Mouse (Mus musculus) limb, embryonic 12.5 days (tissue): Measurements from ENCODE around the gene Zfp217. TPM values are rescaled to one million over a fixed set of nuclear protein-coding genes. Genes with fewer than 3 reads are reported as not detected.

ENCODE experiments used
- ATAC-seq: fragments of 200-750 bp; cut with Nextera tagmentation; 2 replicates; pipeline ENCODE4 v1.8.0; 2017; ENCODE audit warnings: low read depth, moderate TSS enrichment; ENCODE audit not compliant: insufficient number of reproducible peaks, insufficient read depth, low FRiP score, low TSS enrichment
- H3K27ac ChIP-seq: fragments of 300-500 bp; sonication (generic); 2 replicates; pipeline ENCODE4 v1.5.1; 2016; ENCODE audit warnings: mild to moderate bottlenecking, moderate library complexity
- H3K27me3 ChIP-seq: fragments of 300-500 bp; sonication (generic); 2 replicates; pipeline ENCODE4 v1.6.1; 2016; ENCODE audit warnings: mild to moderate bottlenecking, moderate library complexity
- H3K36me3 ChIP-seq: fragments of 300-500 bp; sonication (generic); 2 replicates; pipeline ENCODE4 v1.6.1; 2016; ENCODE audit warnings: mild to moderate bottlenecking, moderate library complexity
- H3K4me1 ChIP-seq: fragments of 300-500 bp; sonication (generic); replicated peaks from 2 replicates; pipeline ENCODE4 v1.6.1; 2016
- H3K4me2 ChIP-seq: fragments of 300-500 bp; sonication (generic); 2 replicates; pipeline ENCODE4 v1.6.1; 2016; ENCODE audit warnings: mild to moderate bottlenecking, moderate library complexity
- H3K4me3 ChIP-seq: fragments of 300-500 bp; sonication (generic); replicated peaks from 2 replicates; pipeline ENCODE4 v1.5.1; 2016; ENCODE audit warnings: mild to moderate bottlenecking
- H3K9ac ChIP-seq: fragments of 300-500 bp; sonication (generic); replicated peaks from 2 replicates; pipeline ENCODE4 v1.6.1; 2016; ENCODE audit warnings: mild to moderate bottlenecking, moderate library complexity
- H3K9me3 ChIP-seq: fragments of 300-500 bp; sonication (generic); 2 replicates; pipeline ENCODE4 v1.6.1; 2016; ENCODE audit warnings: mild to moderate bottlenecking, moderate library complexity
- WGBS: fragments of 180-500 bp; shearing (Covaris S2); methylation state at CpG from one replicate; pipeline ENCODE4 v1.1.7; 2016; 5-methylcytosine and 5-hydroxymethylcytosine counted together
- polyA plus RNA-seq: library from polyadenylated mRNA; unstranded; fragments of >200 nt; fragmentation: Nextera tagmentation; extraction: Ambion mirVana; gene quantifications from 2 replicates; pipeline ENCODE4 v1.2.1, GENCODE M21; 2016

The Zfp217 gene
- polyA plus RNA-seq, 1 experiment from 2014 or later, result 5.0 TPM

DNA sequence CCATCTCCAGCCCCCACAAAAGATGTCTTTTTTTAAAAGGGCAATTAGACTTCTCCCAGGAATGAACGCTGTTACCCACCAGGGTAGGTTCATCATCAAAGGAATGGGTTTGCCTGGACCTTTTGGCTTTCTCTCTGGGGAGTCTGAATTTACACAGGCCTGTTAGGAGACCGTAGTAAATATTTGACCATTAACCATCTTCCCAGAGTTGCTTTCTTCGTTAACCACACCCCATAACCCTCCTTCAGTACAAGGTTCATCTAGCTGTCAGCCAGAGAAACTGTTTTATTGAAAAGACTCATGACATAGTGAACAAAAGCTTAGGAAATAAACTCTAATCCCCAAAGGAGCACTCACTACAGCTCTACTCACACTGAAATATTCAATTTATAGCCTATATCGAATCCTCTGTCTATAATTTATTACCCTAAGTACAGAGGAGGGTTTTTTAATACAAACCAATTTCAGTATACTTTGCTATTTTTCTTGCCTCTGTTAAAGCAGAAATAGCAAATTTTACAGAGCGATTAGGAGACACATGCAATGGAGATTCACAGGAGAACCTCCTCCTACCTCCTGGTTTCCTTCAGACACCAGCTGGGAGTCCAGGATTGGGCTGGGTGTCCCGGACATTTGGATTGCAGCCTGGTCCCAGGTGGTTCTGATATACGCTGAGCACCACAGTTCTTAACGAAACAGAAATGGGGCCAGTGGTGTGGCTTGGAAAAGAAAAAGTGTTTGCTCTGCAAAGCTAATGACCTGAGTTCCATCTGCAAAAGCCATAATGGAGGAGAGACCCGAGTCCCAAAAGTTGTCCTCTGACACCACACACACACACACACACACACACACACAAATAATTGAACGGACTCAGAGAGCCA is 56.1 kb downstream of the Zfp217 start:
- Histone ChIP-seq H3K9ac (no peak overlapping the region), H3K4me1 (peaks cover 4% of the 10 kb centered on the region; the same call in 1 of the 2 replicates), H3K4me3 (no peak overlapping the region), H3K36me3 (no peaks in the 10 kb centered on the region), H3K4me2 (no peak overlapping the region), H3K9me3 (no peaks in the 10 kb centered on the region), H3K27ac (no peak overlapping the region), H3K27me3 (peaks cover 2% of the 10 kb centered on the region; the same call in 1 of the 2 replicates)
- ATAC-seq, result no peak
- WGBS, result 37% methylated on average over 10 of the region's 10 CpGs

DNA sequence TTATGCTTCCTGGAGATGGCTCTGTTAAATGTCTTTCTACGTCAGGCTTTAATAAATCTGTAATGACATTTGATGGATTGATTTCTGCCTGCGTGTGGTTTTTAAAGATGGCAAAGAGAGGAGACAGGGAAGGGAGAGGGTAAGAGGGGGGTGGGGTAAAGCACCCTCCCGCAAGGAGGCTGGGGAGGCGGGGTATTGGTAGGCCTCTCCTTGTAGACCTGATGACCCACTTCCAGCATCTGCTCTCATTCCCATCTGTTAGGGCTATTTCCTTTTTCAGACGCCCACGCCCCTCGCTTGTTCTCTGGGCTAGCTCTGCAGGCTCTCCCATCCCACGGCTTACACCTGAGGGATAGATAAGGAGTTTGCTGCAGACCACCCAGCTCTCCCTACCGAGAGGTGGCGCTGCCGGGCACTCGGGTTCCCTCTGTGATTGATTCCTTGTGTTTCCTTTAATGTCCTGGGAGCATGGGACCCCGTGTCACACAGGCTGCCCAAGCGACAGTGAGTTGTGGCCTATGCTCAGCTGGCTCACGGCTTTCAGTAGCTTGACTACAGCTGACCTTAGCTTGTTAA is 69.4 kb downstream of the Zfp217 start:
- Histone ChIP-seq H3K27ac (no peak overlapping the region), H3K36me3 (no peaks in the 10 kb centered on the region), H3K4me2 (no peak overlapping the region), H3K4me3 (no peak overlapping the region), H3K27me3 (no peaks in the 10 kb centered on the region; the same call in 1 of the 2 replicates), H3K9ac (no peak overlapping the region), H3K9me3 (no peaks in the 10 kb centered on the region), H3K4me1 (peaks cover 22% of the 10 kb centered on the region)
- peak; percentile 37; the same call in 1 of the 2 replicates for ATAC-seq
- 30% methylated on average over 15 of the region's 15 CpGs for WGBS

DNA sequence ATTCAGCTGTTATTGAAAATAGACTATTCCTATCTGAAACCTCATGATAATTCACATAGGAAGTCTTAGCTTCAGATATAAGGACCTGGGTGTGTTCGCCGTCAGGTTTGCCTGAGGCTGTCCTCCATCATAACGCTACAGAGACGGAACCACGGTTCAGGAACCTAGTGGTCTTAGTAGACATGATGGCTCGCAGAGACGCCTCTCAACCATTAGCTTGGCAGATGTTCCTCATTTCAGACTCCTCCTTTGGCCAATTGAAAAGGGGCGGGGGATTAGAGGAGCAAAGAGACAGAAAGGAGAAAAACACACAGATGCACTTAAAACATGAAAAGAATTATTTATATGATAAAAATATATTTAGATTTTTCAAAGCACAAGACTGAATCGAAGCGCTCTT is 69.9 kb downstream of the Zfp217 start:
- Histone ChIP-seq H3K4me1 (peaks cover 26% of the 10 kb centered on the region), H3K27ac (no peak overlapping the region)
- no peak for ATAC-seq

DNA sequence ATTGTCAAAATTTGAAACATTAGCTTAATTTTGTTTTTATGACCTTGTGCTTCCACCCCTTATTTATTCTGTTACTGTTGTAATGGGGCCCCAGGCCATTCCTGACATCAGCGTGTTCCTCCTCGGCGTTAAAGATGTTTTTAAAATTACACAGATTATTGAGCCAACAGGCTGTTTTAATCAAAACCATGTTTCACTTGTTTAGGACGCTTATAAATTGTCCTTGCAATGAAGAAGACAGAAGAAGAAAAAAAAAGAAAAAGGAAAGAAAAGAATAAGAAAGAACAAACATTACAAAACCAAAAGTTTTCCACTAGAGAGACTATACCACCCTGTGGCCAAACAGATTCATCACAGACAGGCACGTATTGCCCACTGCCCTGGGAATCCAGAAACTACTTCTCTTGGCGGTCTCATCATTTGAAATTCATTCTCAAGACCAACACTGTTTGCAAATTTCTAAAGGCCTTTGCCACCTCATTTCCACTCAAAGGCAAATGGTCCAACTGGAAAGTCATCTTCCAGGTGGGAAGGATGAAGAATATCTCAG is 70.9 kb downstream of the Zfp217 start:
- no peak for ATAC-seq
- 38% methylated on average over 6 of the region's 6 CpGs for WGBS
- no peak overlapping the region for H3K4me2 ChIP-seq

More for the DNA sequence above, 69.9 kb downstream of the Zfp217 start:
- H3K36me3 ChIP-seq, result no peaks in the 10 kb centered on the region
- H3K27me3 ChIP-seq, result no peaks in the 10 kb centered on the region; the same call in 1 of the 2 replicates
- H3K4me3 ChIP-seq, result no peak overlapping the region
- H3K4me2 ChIP-seq, result no peak overlapping the region
- WGBS, result 75% methylated on average over 10 of the region's 10 CpGs
- H3K9ac ChIP-seq, result no peak overlapping the region
- H3K9me3 ChIP-seq, result no peaks in the 10 kb centered on the region

DNA sequence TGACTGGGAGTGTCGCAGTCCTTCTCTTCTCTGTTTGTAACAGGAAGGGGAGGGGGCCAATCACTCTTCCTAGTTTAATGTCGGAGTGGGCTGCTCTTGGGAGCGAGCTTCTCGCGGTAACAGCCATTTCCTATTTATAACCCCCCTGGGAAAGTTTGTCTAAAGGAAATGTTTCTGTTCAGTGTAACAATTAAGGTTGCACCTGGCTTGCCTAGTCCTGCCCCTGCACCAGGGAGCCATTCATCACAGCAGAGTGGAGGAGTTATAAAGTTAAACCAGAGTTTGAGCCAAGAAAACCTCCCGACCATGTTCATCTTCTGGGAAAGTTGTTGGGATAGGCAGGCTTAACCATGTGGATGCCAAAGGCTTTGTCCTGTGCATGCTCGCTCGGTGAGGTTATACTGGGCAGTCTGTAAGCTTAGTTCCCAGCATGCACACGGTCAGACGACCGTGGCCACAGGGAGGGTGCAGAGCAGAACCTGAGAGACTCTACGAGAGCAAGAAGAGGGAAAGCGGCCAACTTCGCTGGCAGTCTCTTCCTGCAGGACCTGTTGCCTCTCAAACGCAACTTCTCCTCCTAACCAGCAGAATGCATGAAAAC is 77.2 kb downstream of the Zfp217 start:
- WGBS, result 4% methylated on average over 15 of the region's 15 CpGs
- Histone ChIP-seq H3K9ac (no peak overlapping the region), H3K36me3 (no peaks in the 10 kb centered on the region), H3K27ac (peak overlapping the region; percentile 88), H3K4me1 (peaks cover 46% of the 10 kb centered on the region), H3K27me3 (no peaks in the 10 kb centered on the region), H3K4me3 (peak overlapping the region; percentile 21), H3K9me3 (peaks cover 3% of the 10 kb centered on the region; the same call in 1 of the 2 replicates), H3K4me2 (peak overlapping the region; percentile 53)
- peak; percentile 94 for ATAC-seq

More for the DNA sequence above, 70.9 kb downstream of the Zfp217 start:
- Histone ChIP-seq H3K4me3 (no peak overlapping the region), H3K27me3 (no peaks in the 10 kb centered on the region; the same call in 1 of the 2 replicates), H3K9ac (no peak overlapping the region), H3K36me3 (no peaks in the 10 kb centered on the region), H3K4me1 (peaks cover 36% of the 10 kb centered on the region), H3K9me3 (no peaks in the 10 kb centered on the region), H3K27ac (no peak overlapping the region)

DNA sequence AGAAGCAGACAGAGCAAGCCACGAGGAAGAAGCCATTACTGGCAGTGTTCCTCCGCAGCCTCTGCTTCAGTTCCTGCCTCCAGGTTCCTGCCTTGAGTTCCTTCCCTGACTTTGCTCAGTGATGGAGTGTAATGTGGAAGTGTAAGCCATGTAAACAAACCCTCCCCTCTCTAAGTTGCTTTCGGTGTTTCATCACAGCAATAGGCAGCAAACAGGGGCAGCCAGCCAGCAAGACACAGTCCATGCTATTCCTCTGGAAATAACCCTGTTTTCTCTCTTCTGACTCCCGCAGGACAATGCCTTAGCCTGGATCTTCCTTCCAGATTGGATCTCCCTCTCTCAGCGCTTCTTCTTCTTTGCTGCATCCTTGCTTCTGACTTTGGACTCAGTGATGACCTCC is 77.9 kb downstream of the Zfp217 start:
- Histone ChIP-seq H3K4me3 (no peak overlapping the region), H3K9me3 (peaks cover 4% of the 10 kb centered on the region; the same call in 1 of the 2 replicates), H3K4me2 (no peak overlapping the region), H3K4me1 (peaks cover 39% of the 10 kb centered on the region), H3K36me3 (no peaks in the 10 kb centered on the region), H3K27me3 (no peaks in the 10 kb centered on the region), H3K27ac (peak overlapping the region; percentile 88; the same call in 1 of the 2 replicates), H3K9ac (no peak overlapping the region)
- 77% methylated on average over 5 of the region's 5 CpGs for WGBS
- ATAC-seq, result no peak

DNA sequence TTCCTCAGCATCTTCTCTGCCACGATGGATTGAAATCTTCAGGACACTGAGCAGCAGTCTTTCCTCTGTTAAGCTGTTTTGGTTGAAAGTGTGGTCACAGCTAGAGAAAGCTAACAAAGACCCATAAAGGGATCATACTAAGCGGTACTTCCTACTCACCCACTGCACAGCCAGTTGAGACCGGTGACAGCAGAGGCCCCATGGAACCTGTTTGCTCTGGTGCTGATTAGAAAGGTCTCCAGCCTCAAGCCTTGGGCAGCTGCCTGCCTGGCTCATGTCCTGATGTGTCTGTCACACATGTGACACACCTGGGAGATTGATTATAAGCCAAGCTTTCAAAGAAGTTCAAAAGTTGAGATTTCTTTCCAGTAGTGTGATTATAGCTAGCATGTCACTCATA is 85.5 kb downstream of the Zfp217 start:
- H3K4me2 ChIP-seq, result no peak overlapping the region

DNA sequence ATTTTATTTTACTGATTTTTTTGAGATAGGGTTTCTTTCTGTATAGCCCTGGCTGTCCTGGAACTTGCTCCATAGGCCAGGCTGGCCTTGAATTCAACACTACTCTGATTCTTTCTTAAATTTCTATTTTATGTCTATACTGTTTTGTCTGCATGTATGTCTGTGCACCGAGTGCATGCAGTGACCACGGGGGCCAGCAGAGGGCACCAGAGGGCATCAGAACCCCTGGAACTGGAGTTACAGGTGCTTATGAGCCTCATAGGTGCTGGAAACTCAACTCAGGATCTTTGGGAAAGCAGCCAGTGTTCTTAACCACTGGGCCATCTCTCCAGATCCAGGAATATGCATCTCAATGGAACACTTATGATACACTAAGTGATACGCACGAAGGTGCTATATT is 87.8 kb downstream of the Zfp217 start:
- H3K36me3 ChIP-seq, result no peaks in the 10 kb centered on the region
- H3K27ac ChIP-seq, result no peak overlapping the region
- H3K9me3 ChIP-seq, result peaks cover 5% of the 10 kb centered on the region; the same call in 1 of the 2 replicates
- H3K4me2 ChIP-seq, result no peak overlapping the region
- 69% methylated on average over 4 of the region's 4 CpGs for WGBS
- no peak for ATAC-seq
- H3K4me3 ChIP-seq, result no peak overlapping the region
- H3K4me1 ChIP-seq, result 0 out of 2 replicates have a peak, but pooled peaks cover 3% of the 10 kb centered on the region
- no peaks in the 10 kb centered on the region for H3K27me3 ChIP-seq
- no peak overlapping the region for H3K9ac ChIP-seq

More for the DNA sequence above, 85.5 kb downstream of the Zfp217 start:
- H3K27me3 ChIP-seq, result no peaks in the 10 kb centered on the region
- H3K4me1 ChIP-seq, result 0 out of 2 replicates have a peak, but pooled peaks cover 3% of the 10 kb centered on the region
- H3K9ac ChIP-seq, result no peak overlapping the region
- H3K9me3 ChIP-seq, result peaks cover 9% of the 10 kb centered on the region
- no peak overlapping the region for H3K27ac ChIP-seq
- no peaks in the 10 kb centered on the region for H3K36me3 ChIP-seq
- H3K4me3 ChIP-seq, result no peak overlapping the region
- ATAC-seq, result no peak
- 74% methylated on average over 3 of the region's 3 CpGs for WGBS

DNA sequence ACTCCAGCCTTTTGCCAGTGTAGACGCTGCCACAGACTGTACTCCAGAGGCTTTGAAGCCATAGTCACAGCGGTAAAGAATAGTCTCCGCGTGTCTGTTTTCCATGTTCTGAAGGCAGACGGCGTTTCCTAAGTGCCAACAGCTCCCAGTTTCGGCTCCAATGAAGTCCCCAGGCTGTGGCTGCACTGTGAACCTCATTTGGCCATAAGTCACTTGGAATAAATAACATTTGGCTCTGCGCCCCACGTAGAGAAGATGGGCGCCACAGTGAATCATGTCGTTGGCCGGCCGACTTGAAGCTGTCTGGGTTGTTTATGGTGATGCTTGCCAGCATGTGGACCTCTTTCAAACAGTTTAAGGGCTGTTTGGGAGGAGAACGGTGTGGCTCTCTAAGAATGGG is 89.1 kb downstream of the Zfp217 start:
- H3K36me3 ChIP-seq, result no peaks in the 10 kb centered on the region
- H3K4me3 ChIP-seq, result no peak overlapping the region
- 86% methylated on average over 14 of the region's 14 CpGs for WGBS
- H3K4me1 ChIP-seq, result 0 out of 2 replicates have a peak, but pooled peaks cover 3% of the 10 kb centered on the region
- H3K27me3 ChIP-seq, result no peaks in the 10 kb centered on the region
- H3K27ac ChIP-seq, result no peak overlapping the region
- no peak for ATAC-seq
- peaks cover 5% of the 10 kb centered on the region; the same call in 1 of the 2 replicates for H3K9me3 ChIP-seq
- no peak overlapping the region for H3K9ac ChIP-seq
- no peak overlapping the region for H3K4me2 ChIP-seq
